Mouse (Mus musculus): ENCODE measurements at regions not wholly inside any gene's neighbourhood (a gene's known extent, or its start where the extent isn't known, plus 50 kb on each side); places are given as distances from the start of the nearest gene placed in this dataset.

- TF ChIP-seq CTCF (IDR thresholded peaks at IDR 0.05; ENCODE audit: extremely low read depth, insufficient read length, insufficient replicate concordance, low read depth, low read length) (no peak), POLR2A (IDR thresholded peaks at IDR 0.05; ENCODE audit: low read depth, low read length) (no peak)
Measured at GRCm38 (mm10) chr15:10829588-10829987, 115.2 kb upstream of the Rai14 start.

All from small intestine, adult 2 months (tissue).